Mouse (Mus musculus) heart, adult 8-10 months (tissue): ENCODE data around the gene Olfr732. TPM values are rescaled to one million over a fixed set of nuclear protein-coding genes. Genes with fewer than 3 reads are reported as not detected.

Source experiments
- DNase-seq: peaks from one replicate; pipeline ENCODE4 v3.0.0; 2022; ENCODE audit warnings: low spot score
- total RNA-seq, 4 experiments: library from RNA; stranded (reverse); gene quantifications; 2 replicates each; pipeline ENCODE4 v1.2.4; 2022

The Olfr732 gene
- not detected for total RNA-seq

DNA sequence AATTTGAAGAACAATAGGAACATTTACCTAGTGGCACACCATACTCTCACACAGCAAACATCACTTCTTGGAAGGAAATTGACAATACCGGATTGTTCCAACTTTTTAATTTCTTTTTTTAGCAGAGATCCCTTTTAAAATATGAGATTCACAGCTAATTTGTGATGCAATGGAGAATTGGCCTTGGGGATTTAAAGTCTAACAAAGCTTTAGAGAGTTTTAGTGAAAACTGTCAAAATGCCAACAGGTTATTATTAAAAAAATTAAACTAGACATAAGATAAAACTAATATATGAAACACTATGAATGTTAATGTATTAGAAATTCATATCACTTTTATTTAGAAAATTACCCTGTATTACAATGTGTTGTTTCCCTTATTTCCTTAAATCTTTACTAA is at the start of gene Olfr732:
Gene Olfr732 (minus strand): TSS at position 101 of the 400 bp plus-strand sequence.
- DNase-seq = no peak

GRCm38 (mm10) chr14:50326661-50327060 is 42.7 kb upstream of the Olfr732 start, which contains the start of gene Olfr734:
TSS of gene Olfr734 (minus strand) at chr14:50326761.
- DNase-seq = no peak

- no peak for DNase-seq
Measured at GRCm38 (mm10) chr14:50301422-50301821, 17.4 kb upstream of the Olfr732 start, which contains the start of gene Olfr733. TSS of gene Olfr733 (minus strand) at chr14:50301522.

- DNase-seq = no peak
Measured at GRCm38 (mm10) chr14:50241766-50242165, 42.2 kb downstream of the Olfr732 start, which contains the start of gene Olfr731. TSS of gene Olfr731 (minus strand) at chr14:50241866.

Other genes starting within 250 kb of the Olfr732 start
- gene Olfr725, start 243.8 kb downstream of the Olfr732 start, total RNA-seq = not detected
- gene Olfr726, start 193.3 kb downstream of the Olfr732 start, total RNA-seq = not detected
- not detected for gene Olfr727, start 161.0 kb downstream of the Olfr732 start, total RNA-seq
- gene Olfr728, start 141.5 kb downstream of the Olfr732 start, total RNA-seq = not detected
- gene Olfr729, start 131.3 kb downstream of the Olfr732 start, total RNA-seq = not detected
- gene Olfr730, start 96.0 kb downstream of the Olfr732 start, total RNA-seq = not detected
- not detected for gene Olfr731, start 42.3 kb downstream of the Olfr732 start, total RNA-seq
- not detected for gene Olfr733, start 17.3 kb upstream of the Olfr732 start, total RNA-seq
- not detected for gene Olfr734, start 42.6 kb upstream of the Olfr732 start, total RNA-seq
- gene Olfr735, start 64.7 kb upstream of the Olfr732 start, total RNA-seq = not detected
- under 1 TPM in 2 of 4 experiments, not detected in 2; 0.09 to 0.13 TPM for gene Tlr11, start 73.7 kb upstream of the Olfr732 start, total RNA-seq
- not detected for gene Olfr736, start 97.0 kb upstream of the Olfr732 start, total RNA-seq
- not detected for gene Olfr738, start 123.4 kb upstream of the Olfr732 start, total RNA-seq
- not detected for gene Olfr739, start 134.4 kb upstream of the Olfr732 start, total RNA-seq
- not detected for gene Olfr740, start 161.3 kb upstream of the Olfr732 start, total RNA-seq
- not detected for gene Olfr741, start 188.5 kb upstream of the Olfr732 start, total RNA-seq
- not detected for gene Olfr742, start 219.4 kb upstream of the Olfr732 start, total RNA-seq
- not detected for gene Olfr743, start 237.6 kb upstream of the Olfr732 start, total RNA-seq